13 mouse cellular contexts compared by ENCODE assay signal in the genomic region with DNA sequence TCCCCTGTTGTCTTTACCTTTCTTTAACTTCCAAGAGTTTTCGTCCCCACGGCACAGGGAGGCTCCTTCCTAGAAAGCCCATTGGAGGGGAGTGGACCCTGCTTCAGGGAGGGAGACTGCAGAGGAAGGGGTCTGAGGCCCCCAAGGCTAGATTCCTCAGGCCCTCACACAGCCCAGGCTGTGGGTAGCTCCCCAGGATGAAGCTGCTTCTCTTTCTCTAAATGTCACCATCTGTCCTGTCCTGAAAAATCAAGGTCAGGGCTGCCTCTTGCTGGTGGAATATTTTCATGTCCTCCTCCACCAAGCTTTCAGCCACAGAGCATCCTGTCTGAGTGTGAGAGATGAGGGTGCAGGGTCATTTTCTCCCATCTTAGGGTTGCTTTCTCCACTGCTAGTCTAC.
DNase-seq lines count a peak whose midpoint lies in the region; ATAC-seq and TF ChIP-seq lines count a peak whose summit lies in the region.
"Had no signal": no experiment of that assay in that cellular context is flagged by ENCODE, and none has a peak within 500 bp of the region (broad histone marks: within the 10 kb centered on the region; RNA-seq: fewer than 3 reads in every experiment).

No protein-coding gene starts in this region.

- no peak for ATAC-seq in heart, embryonic 15.5 days (replicated peaks; ENCODE audit: insufficient number of reproducible peaks, insufficient read depth, low FRiP score, low read depth)
- ATAC-seq in hindbrain, postnatal 0 days, result no peak
- ATAC-seq: liver, embryonic 12.5 days had no signal

- H3K27ac ChIP-seq in heart, embryonic 15.5 days, result peak overlapping the region; percentile 96
- H3K27ac ChIP-seq in hindbrain, postnatal 0 days, result peak overlapping the region; percentile 88; the same call in 1 of the 2 replicates
- H3K27ac ChIP-seq: liver, embryonic 12.5 days had no signal

- no peak for DNase-seq in heart, postnatal 4 days
- peak; percentile 64 to 70 for DNase-seq in cerebellum, adult 18-20 months
- DNase-seq in cerebellum, postnatal 14 days, result peak; percentile 46 to 56
- no peak for DNase-seq in hindbrain, postnatal 0 days (ENCODE audit: low spot score)
- DNase-seq in kidney, adult 18-20 months, result no peak
- no peak for DNase-seq in ovary, postnatal 14 days (ENCODE audit: low spot score)
- DNase-seq: heart, adult 11 months; kidney, postnatal 14 days; lung, postnatal 36 days; thymus, postnatal 25 days had no signal

- peak overlapping the region; percentile 41 for H3K4me3 ChIP-seq in heart, embryonic 15.5 days
- H3K4me3 ChIP-seq in hindbrain, postnatal 0 days (ENCODE audit: low read length), result no peak overlapping the region
- H3K4me3 ChIP-seq: liver, embryonic 12.5 days had no signal

- no peak for TF ChIP-seq CTCF in hindbrain, postnatal 0 days (IDR thresholded peaks at IDR 0.05; ENCODE audit: low read depth)

- peak overlapping the region; percentile 58 for H3K4me2 ChIP-seq in heart, embryonic 15.5 days
- peak overlapping the region; percentile 44 for H3K4me2 ChIP-seq in hindbrain, postnatal 0 days (ENCODE audit: low read depth, low read length)
- H3K4me2 ChIP-seq: liver, embryonic 12.5 days had no signal

- no peaks in the 10 kb centered on the region for H3K36me3 ChIP-seq in heart, embryonic 15.5 days
- no peaks in the 10 kb centered on the region for H3K36me3 ChIP-seq in hindbrain, postnatal 0 days (ENCODE audit: insufficient read depth, low read length)
- H3K36me3 ChIP-seq: liver, embryonic 12.5 days had no signal

- H3K4me1 ChIP-seq in heart, embryonic 15.5 days (replicated peaks), result peaks cover 81% of the 10 kb centered on the region
- peaks cover 28% of the 10 kb centered on the region for H3K4me1 ChIP-seq in hindbrain, postnatal 0 days (ENCODE audit: insufficient read depth, low read length)

- peak overlapping the region; percentile 44; the same call in 1 of the 2 replicates for H3K9ac ChIP-seq in heart, embryonic 15.5 days
- peak overlapping the region; percentile 44; the same call in 1 of the 2 replicates for H3K9ac ChIP-seq in hindbrain, postnatal 0 days (replicated peaks; ENCODE audit: low read length)
- H3K9ac ChIP-seq: liver, embryonic 12.5 days had no signal

- no peaks in the 10 kb centered on the region for H3K9me3 ChIP-seq in heart, embryonic 15.5 days (replicated peaks)
- no peaks in the 10 kb centered on the region for H3K9me3 ChIP-seq in hindbrain, postnatal 0 days (ENCODE audit: low read length)
- H3K9me3 ChIP-seq: liver, embryonic 12.5 days had no signal

- H3K27me3 ChIP-seq in heart, embryonic 15.5 days, result no peaks in the 10 kb centered on the region
- no peaks in the 10 kb centered on the region for H3K27me3 ChIP-seq in hindbrain, postnatal 0 days (ENCODE audit: insufficient read depth, low read length)
- H3K27me3 ChIP-seq: CH12.LX had no signal

- WGBS in heart, embryonic 15.5 days, result 35% methylated on average over 2 of the region's 2 CpGs
- 14% methylated on average over 2 of the region's 2 CpGs for WGBS in hindbrain, postnatal 0 days

Comparison
In these comparisons a context has a peak if more than half of its experiments do, and no peak if none do; other contexts are left out.
1. DNase-seq: peak in cerebellum, adult 18-20 months (2 of 2) and cerebellum, postnatal 14 days (2 of 2); none in heart, postnatal 4 days (single experiment), hindbrain, postnatal 0 days (single experiment), kidney, adult 18-20 months (single experiment) and ovary, postnatal 14 days (single experiment).